Mouse (Mus musculus) layer of hippocampus, adult 9-11 months (tissue): ENCODE measurements at regions not wholly inside any gene's neighbourhood (a gene's known extent, or its start where the extent isn't known, plus 50 kb on each side); places are given as distances from the start of the nearest gene placed in this dataset.

Experiments used
- DNase-seq: peaks from one replicate; pipeline ENCODE4 v3.0.0; 2022

- DNase-seq = no peak
Measured at GRCm38 (mm10) chr2:108919500-108920045, 361.0 kb upstream of the Kif18a start.

- DNase-seq = no peak
Measured at GRCm38 (mm10) chr2:108920111-108920510, 360.4 kb upstream of the Kif18a start.

GRCm38 (mm10) chr2:108935981-108936762 is 344.4 kb upstream of the Kif18a start:
- no peak for DNase-seq

GRCm38 (mm10) chr2:108980921-108981320 is 299.6 kb upstream of the Kif18a start:
- DNase-seq = no peak

- no peak for DNase-seq
Measured at GRCm38 (mm10) chr2:109016223-109016622, 264.3 kb upstream of the Kif18a start.

GRCm38 (mm10) chr2:109017018-109017707 is 263.4 kb upstream of the Kif18a start:
- DNase-seq = no peak

- no peak for DNase-seq
Measured at GRCm38 (mm10) chr2:109038131-109038695, 242.3 kb upstream of the Kif18a start.
